Mouse (Mus musculus) intestine, embryonic 14.5 days (tissue): ENCODE measurements around the gene Notch4. TPM values are rescaled to one million over a fixed set of nuclear protein-coding genes. Genes with fewer than 3 reads are reported as not detected.

Experiments
- ATAC-seq: fragments of 200-750 bp; cut with Nextera tagmentation; replicated peaks from 2 replicates; pipeline ENCODE4 v1.8.0; 2017; ENCODE audit warnings: low read depth, moderate number of reproducible peaks, moderate TSS enrichment, moderate library complexity; ENCODE audit not compliant: low FRiP score, low TSS enrichment
- DNase-seq: peaks from one replicate; pipeline ENCODE4 v3.0.0-alpha.2; 2018; ENCODE audit warnings: low spot score
- H3K27ac ChIP-seq: fragments of 300-500 bp; sonication (generic); 2 replicates; pipeline ENCODE4 v1.5.1; 2014; ENCODE audit warnings: low read depth, mild to moderate bottlenecking, control low read depth
- H3K27me3 ChIP-seq: fragments of 300-500 bp; sonication (generic); replicated peaks from 2 replicates; pipeline ENCODE4 v1.6.1; 2014; ENCODE audit warnings: low read length, control low read depth; ENCODE audit not compliant: control insufficient read depth, insufficient read depth
- H3K36me3 ChIP-seq: fragments of 300-500 bp; sonication (generic); 2 replicates; pipeline ENCODE4 v1.6.1; 2014; ENCODE audit warnings: low read length, control low read depth; ENCODE audit not compliant: control insufficient read depth, insufficient read depth
- H3K4me1 ChIP-seq: fragments of 300-500 bp; sonication (generic); replicated peaks from 2 replicates; pipeline ENCODE4 v1.6.1; 2014; ENCODE audit warnings: low read length, control low read depth, mixed read lengths; ENCODE audit not compliant: control insufficient read depth, insufficient read depth
- H3K4me2 ChIP-seq: fragments of 300-500 bp; sonication (generic); 2 replicates; pipeline ENCODE4 v1.6.1; 2014; ENCODE audit warnings: low read length
- H3K4me3 ChIP-seq: fragments of 300-500 bp; sonication (generic); 2 replicates; pipeline ENCODE4 v1.5.1; 2014; ENCODE audit warnings: low read depth, low read length, control low read depth, mixed read lengths
- H3K9ac ChIP-seq: fragments of 300-500 bp; sonication (generic); 2 replicates; pipeline ENCODE4 v1.6.1; 2014; ENCODE audit warnings: mild to moderate bottlenecking, low read length
- H3K9me3 ChIP-seq: fragments of 300-500 bp; sonication (generic); 2 replicates; pipeline ENCODE4 v1.6.1; 2016; ENCODE audit warnings: low read length, control low read depth; ENCODE audit not compliant: control insufficient read depth
- WGBS: fragments of 180-500 bp; shearing (Covaris S2); extraction: QIAGEN DNeasy Blood & Tissue Kit; methylation state at CpG from one replicate; pipeline ENCODE4 v1.1.7; 2014; 5-methylcytosine and 5-hydroxymethylcytosine counted together
- polyA plus RNA-seq: library from polyadenylated mRNA; unstranded; fragments of >200 nt; fragmentation: Nextera tagmentation; extraction: Ambion mirVana; gene quantifications from 2 replicates; pipeline ENCODE4 v1.2.1, GENCODE M21; 2014

The Notch4 gene
- polyA plus RNA-seq, 1 experiment from 2014 or later = 7.4 TPM

GRCm38 (mm10) chr17:34576577-34576976 lies 12.5 kb downstream of the Notch4 start:
- H3K9ac ChIP-seq = no peak overlapping the region
- no peak overlapping the region for H3K4me3 ChIP-seq
- ATAC-seq (peak; percentile 52), DNase-seq (no peak)
- no peaks in the 10 kb centered on the region for H3K9me3 ChIP-seq
- no peaks in the 10 kb centered on the region for H3K36me3 ChIP-seq
- no peak overlapping the region for H3K4me2 ChIP-seq
- 66% methylated on average over 5 of the region's 5 CpGs for WGBS
- H3K27ac ChIP-seq = peak overlapping the region; percentile 10; the same call in 1 of the 2 replicates
- H3K4me1 ChIP-seq = no peaks in the 10 kb centered on the region
- H3K27me3 ChIP-seq = no peaks in the 10 kb centered on the region

- no peaks in the 10 kb centered on the region for H3K9me3 ChIP-seq
- H3K27ac ChIP-seq = no peak overlapping the region
- no peaks in the 10 kb centered on the region for H3K36me3 ChIP-seq
- H3K27me3 ChIP-seq = no peaks in the 10 kb centered on the region
- H3K4me2 ChIP-seq = no peak overlapping the region
- no peak for ATAC-seq
- no peak overlapping the region for H3K9ac ChIP-seq
- 88% methylated on average over 3 of the region's 3 CpGs for WGBS
- H3K4me3 ChIP-seq = no peak overlapping the region
- no peak for DNase-seq
- no peaks in the 10 kb centered on the region for H3K4me1 ChIP-seq
Observed at GRCm38 (mm10) chr17:34578070-34578469, 14.0 kb downstream of the Notch4 start.

DNA sequence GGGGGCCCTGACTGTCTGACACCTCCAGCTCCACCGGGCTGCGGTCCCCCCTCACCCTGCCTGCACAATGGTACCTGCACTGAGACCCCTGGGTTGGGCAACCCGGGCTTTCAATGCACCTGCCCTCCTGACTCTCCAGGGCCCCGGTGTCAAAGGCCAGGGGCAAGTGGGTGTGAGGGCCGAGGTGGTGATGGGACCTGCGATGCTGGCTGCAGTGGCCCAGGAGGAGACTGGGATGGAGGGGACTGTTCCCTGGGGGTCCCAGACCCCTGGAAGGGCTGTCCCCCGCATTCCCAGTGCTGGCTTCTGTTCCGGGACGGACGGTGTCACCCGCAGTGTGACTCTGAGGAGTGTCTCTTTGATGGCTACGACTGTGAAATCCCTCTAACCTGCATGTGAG lies 18.5 kb downstream of the Notch4 start:
- Histone ChIP-seq H3K4me3 (no peak overlapping the region), H3K4me1 (peaks cover 9% of the 10 kb centered on the region), H3K36me3 (no peaks in the 10 kb centered on the region), H3K27ac (no peak overlapping the region), H3K9me3 (no peaks in the 10 kb centered on the region), H3K27me3 (no peaks in the 10 kb centered on the region), H3K4me2 (no peak overlapping the region), H3K9ac (no peak overlapping the region)
- ATAC-seq (no peak), DNase-seq (no peak)
- WGBS = 82% methylated on average over 12 of the region's 12 CpGs

DNA sequence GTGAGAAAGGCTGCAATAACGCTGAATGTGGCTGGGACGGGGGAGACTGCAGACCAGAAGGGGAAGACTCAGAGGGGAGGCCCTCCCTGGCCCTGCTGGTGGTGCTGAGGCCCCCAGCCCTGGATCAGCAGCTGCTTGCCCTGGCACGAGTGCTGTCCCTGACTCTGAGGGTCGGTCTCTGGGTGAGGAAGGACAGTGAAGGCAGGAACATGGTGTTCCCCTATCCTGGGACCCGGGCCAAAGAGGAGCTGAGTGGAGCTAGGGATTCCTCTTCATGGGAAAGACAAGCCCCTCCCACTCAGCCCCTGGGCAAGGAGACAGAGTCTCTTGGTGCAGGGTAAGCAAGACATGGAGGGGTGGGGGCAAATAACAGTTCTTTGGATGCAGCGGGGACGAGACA lies 19.3 kb downstream of the Notch4 start:
- no peaks in the 10 kb centered on the region for H3K9me3 ChIP-seq
- H3K27me3 ChIP-seq = no peaks in the 10 kb centered on the region
- no peak overlapping the region for H3K4me3 ChIP-seq
- DNase-seq (no peak), ATAC-seq (no peak)
- H3K9ac ChIP-seq = no peak overlapping the region
- no peak overlapping the region for H3K27ac ChIP-seq
- H3K4me1 ChIP-seq = peaks cover 15% of the 10 kb centered on the region
- H3K36me3 ChIP-seq = no peaks in the 10 kb centered on the region
- WGBS = 61% methylated on average over 7 of the region's 7 CpGs
- H3K4me2 ChIP-seq = no peak overlapping the region

DNA sequence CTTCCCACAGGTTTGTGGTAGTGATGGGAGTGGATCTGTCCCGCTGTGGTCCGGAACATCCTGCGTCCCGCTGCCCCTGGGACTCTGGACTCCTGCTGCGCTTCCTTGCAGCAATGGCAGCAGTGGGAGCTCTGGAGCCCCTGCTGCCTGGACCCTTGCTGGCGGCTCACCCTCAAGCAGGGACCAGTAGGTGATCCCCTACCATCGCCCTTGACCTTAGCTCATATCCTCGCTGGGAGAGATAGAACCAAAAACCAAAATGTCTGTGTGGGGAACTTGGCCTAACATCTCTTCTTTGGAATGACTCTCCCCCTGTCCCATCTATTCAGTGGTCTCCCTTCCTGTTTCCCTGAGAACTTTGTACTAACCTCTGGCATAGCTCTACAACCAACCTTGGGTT lies 19.8 kb downstream of the Notch4 start:
- H3K9ac ChIP-seq = no peak overlapping the region
- no peak for DNase-seq
- no peaks in the 10 kb centered on the region for H3K36me3 ChIP-seq
- 87% methylated on average over 8 of the region's 8 CpGs for WGBS
- H3K27me3 ChIP-seq = no peaks in the 10 kb centered on the region
- H3K4me3 ChIP-seq = no peak overlapping the region
- H3K27ac ChIP-seq = no peak overlapping the region
- no peaks in the 10 kb centered on the region for H3K9me3 ChIP-seq
- ATAC-seq = no peak
- H3K4me2 ChIP-seq = no peak overlapping the region
- peaks cover 19% of the 10 kb centered on the region for H3K4me1 ChIP-seq

GRCm38 (mm10) chr17:34585121-34585520 lies 21.1 kb downstream of the Notch4 start:
- no peak for ATAC-seq

DNA sequence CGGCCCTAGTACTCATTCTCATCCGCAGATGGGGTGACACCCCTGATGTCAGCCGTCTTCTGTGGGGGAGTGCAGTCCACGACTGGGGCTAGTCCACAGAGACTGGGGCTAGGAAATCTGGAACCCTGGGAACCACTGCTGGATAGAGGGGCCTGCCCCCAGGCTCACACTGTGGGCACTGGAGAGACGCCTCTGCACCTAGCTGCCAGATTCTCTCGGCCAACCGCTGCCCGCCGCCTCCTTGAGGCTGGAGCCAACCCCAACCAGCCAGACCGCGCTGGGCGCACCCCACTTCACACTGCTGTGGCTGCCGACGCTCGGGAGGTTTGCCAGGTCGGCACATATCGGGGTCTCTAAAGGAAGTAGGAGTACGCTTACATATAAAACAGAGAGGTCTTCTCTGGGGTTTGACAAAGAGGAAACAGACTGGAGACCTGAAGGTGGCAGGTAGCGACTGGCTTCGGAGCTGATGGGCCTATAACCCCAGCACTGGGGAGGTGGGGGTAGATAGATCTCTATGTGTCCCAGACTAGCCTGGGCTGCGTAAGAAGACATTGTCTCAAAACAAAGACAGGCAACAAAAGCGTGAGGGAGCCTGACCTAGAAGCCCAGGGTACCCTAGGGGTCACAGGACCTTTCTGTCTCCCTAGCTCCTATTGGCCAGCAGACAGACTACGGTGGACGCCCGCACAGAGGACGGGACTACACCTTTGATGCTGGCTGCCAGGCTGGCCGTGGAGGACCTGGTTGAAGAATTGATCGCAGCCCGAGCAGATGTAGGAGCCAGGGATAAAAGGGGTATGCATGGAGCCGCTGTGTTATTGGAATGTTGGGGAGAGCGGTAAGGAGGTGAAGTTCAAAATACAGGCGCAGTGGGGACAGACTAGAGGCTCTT lies 22.1 kb downstream of the Notch4 start:
- DNase-seq (no peak), ATAC-seq (peak; percentile 1; the same call in 1 of the 2 replicates)
- Histone ChIP-seq H3K9me3 (no peaks in the 10 kb centered on the region), H3K36me3 (no peaks in the 10 kb centered on the region), H3K9ac (peak overlapping the region; percentile 88), H3K27ac (peak overlapping the region; percentile 96), H3K4me3 (peak overlapping the region; percentile 74), H3K4me2 (peak overlapping the region; percentile 78), H3K4me1 (peaks cover 42% of the 10 kb centered on the region), H3K27me3 (no peaks in the 10 kb centered on the region)
- WGBS = 27% methylated on average over 32 of the region's 32 CpGs

More at GRCm38 (mm10) chr17:34585121-34585520, 21.1 kb downstream of the Notch4 start:
- Histone ChIP-seq H3K4me1 (peaks cover 32% of the 10 kb centered on the region), H3K9ac (no peak overlapping the region), H3K27ac (no peak overlapping the region), H3K4me3 (no peak overlapping the region), H3K36me3 (no peaks in the 10 kb centered on the region), H3K9me3 (no peaks in the 10 kb centered on the region), H3K27me3 (no peaks in the 10 kb centered on the region), H3K4me2 (no peak overlapping the region)
- no peak for DNase-seq
- 89% methylated on average over 8 of the region's 8 CpGs for WGBS

DNA sequence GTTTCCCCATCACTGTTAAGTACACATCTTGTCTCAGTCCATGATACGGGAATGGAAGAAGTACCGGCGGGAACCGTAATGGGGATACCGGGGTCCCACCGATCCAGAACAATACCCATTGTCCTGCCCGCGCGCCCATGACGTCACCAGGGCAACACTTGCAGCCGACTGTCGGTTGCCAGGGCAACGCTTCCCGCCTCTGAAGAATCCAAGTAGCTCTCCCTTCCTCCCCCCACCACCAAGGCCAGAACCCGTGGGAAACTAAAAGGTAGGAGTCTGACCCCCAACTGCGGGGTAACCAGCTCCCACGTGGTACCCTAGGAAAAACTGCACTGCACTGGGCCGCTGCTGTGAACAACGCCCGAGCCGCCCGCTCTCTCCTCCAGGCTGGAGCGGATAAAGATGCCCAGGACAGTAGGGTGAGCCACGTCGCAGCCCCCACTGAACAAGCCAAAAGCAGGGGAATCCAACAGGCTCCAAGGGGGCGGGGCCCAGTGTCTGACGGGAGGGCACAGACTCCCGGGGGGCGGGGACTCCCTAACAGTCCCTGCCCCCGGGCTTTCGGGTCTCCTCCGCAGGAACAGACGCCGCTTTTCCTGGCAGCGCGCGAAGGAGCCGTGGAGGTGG lies 22.8 kb downstream of the Notch4 start:
- Histone ChIP-seq H3K9me3 (no peaks in the 10 kb centered on the region), H3K27ac (peak overlapping the region; percentile 96), H3K36me3 (no peaks in the 10 kb centered on the region), H3K4me3 (peak overlapping the region; percentile 74), H3K27me3 (no peaks in the 10 kb centered on the region), H3K4me2 (peak overlapping the region; percentile 78), H3K4me1 (peaks cover 47% of the 10 kb centered on the region), H3K9ac (peak overlapping the region; percentile 88)
- DNase-seq = peak; percentile 90
- under 1% methylated on average over 38 of the region's 38 CpGs for WGBS
- peak; percentile 81 for ATAC-seq
